Mouse (Mus musculus): ENCODE results near the gene Ermap.

Gene Ermap

DNA sequence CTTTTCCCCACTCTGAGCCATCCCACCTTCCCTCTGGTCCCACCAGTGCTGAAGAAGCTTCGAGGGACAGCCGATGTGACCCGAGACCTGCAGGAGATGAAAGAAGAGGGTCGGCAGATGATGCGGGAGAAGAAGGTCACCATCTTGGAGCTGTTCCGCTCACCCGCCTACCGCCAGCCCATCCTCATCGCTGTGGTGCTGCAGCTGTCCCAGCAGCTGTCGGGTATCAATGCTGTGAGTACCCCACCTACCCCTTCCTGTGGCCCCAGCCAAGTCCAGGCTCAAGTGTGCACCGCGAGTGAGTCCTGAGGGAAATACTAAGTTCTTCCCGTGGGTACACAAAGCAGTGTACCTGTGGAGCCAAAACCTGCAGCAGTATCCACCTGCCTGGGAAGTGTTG lies 56.5 kb downstream of the Ermap start:
- DNase-seq: no peak

DNA sequence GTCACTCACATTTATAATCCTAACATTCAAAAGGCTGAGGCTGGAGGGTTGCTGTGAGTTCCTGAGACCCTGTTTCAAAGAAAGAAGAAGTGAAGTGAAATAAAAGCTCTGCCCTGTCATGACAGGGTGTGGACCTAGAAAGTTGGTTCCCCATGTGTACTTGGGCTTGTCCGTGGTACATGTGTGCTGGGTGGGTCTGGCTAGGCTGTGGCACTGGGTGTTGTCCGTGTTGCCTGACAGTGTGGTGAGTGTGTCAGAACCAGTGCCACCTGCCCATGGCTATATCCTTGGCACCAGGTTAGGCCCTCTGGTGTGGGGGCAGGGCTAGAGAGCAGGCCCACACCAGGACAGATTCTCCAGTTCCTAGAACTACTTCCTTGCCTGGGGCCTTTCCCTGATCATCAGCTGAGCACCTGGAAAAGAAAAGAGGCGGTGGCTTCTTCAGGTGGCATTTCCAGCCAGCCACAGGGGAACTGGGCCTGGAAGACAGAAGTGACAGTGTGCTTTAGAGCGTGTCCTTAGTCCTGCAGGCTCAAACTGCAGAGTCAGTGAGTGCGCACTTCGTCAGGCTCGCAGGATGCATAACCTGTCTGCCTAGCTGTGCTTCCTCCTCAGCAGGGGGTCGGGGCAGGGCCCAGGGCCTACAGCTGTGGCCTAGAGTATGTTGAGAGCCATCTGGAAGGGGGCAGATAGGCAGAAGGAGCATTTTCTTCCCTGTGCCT lies 58.5 kb downstream of the Ermap start:
- no peak for DNase-seq

DNA sequence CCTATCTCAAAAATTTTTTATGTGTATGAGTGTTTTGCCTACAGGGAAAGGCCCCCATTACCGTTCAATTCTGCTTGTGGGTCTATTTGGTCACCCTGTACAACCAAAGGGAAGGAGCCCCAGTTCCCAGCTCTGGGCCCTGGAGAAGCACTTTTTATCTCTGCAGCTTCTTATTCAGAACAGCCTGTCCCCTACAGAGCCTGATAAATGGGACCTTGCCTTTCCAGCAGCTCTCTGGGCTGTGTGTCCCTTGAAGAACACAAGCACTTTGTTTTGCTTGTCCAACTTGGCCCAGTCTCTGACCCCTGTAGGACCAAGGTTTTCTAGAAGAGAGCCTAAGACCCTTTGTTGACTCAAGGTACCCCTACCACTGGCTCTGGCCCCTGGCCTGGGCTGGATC lies 60.7 kb downstream of the Ermap start:
- DNase-seq: no peak

DNA sequence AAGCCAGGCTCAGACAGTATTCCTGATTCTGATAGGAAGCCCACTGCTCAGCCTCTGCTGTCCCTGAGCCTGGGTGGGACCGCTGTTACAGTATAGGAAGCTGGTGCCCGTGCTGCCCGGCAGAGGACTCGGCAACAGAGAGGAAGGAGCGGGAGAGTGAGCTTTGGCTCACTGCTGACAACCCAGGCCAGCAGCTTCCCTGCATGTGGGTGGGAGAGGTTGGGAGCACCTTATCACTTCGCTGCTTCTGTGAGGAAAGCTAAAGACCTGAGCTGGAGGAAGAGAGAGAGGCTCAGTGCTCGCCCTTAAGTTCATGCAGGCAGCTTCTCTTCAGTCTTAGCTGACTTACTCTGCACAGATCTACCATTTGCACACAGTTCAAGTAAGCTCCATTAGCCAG lies 61.3 kb downstream of the Ermap start:
- no peak for DNase-seq

- no peak for DNase-seq
These were observed 62.6 kb downstream of the Ermap start for GRCm38 (mm10) chr4:119127229-119127628.

DNA sequence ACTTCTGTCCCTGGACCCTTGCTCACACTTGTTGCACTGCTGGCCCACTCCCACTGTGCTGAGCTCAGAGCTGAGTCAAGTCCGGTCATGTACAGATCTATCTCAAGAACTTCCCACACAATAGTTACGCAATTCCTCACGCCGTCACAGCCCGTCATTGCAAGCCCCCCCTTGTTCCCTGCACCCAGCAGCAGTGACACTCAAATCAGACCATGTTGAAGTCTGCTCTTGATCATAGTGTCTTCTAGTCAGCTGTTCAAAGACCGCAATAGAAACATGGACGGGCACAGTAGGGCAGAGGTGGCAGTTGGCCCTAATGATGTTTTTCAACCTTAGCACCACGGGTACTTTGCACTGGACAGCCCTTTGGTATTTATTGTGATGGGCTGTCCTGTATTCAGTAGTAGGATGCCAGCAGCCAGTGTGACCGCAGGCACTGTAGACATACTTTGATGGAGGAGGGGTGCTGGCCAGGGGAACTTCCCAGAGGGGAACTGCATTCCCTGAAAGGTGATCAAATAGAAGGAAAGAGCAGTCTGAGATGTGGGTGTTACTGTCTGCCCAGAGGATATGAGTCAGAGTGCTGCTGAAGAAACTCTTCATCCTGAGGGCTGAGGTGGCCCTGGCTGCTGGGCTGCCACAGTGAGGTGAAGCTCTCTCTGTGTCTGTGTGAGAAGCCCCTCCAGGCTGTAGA lies 64.1 kb downstream of the Ermap start:
- DNase-seq: no peak

All from kidney, adult 8-10 months (tissue).